Mouse (Mus musculus) heart, embryonic 16.5 days (tissue): ENCODE measurements at regions not wholly inside any gene's neighbourhood (a gene's known extent, or its start where the extent isn't known, plus 50 kb on each side); places are given as distances from the start of the nearest gene placed in this dataset.

Source experiments
- ATAC-seq: fragments of 200-750 bp; cut with Nextera tagmentation; replicated peaks from 2 replicates; pipeline ENCODE4 v1.8.0; 2017; ENCODE audit warnings: moderate number of reproducible peaks; ENCODE audit not compliant: insufficient read depth, low FRiP score; ENCODE audit errors: extremely low read depth
- H3K27ac ChIP-seq: fragments of 300-500 bp; sonication (generic); 2 replicates; pipeline ENCODE4 v1.5.1; 2014; ENCODE audit warnings: mild to moderate bottlenecking, low read length, control low read depth, moderate library complexity
- H3K27me3 ChIP-seq: fragments of 300-500 bp; sonication (generic); 2 replicates; pipeline ENCODE4 v1.6.1; 2014; ENCODE audit warnings: low read length, mixed read lengths; ENCODE audit not compliant: control insufficient read depth, insufficient read depth
- H3K36me3 ChIP-seq: fragments of 300-500 bp; sonication (generic); 2 replicates; pipeline ENCODE4 v1.6.1; 2014; ENCODE audit not compliant: control insufficient read depth, insufficient read depth
- H3K4me1 ChIP-seq: fragments of 300-500 bp; sonication (generic); 2 replicates; pipeline ENCODE4 v1.6.1; 2014; ENCODE audit warnings: low read length, mixed read lengths; ENCODE audit not compliant: control insufficient read depth, insufficient read depth
- H3K4me2 ChIP-seq: fragments of 300-500 bp; sonication (generic); 2 replicates; pipeline ENCODE4 v1.6.1; 2014; ENCODE audit warnings: low read depth, mild to moderate bottlenecking, control low read depth, low read length
- H3K4me3 ChIP-seq: fragments of 300-500 bp; sonication (generic); 2 replicates; pipeline ENCODE4 v1.5.1; 2014; ENCODE audit warnings: mild to moderate bottlenecking, control low read depth, low read length
- H3K9ac ChIP-seq: fragments of 300-500 bp; sonication (generic); 2 replicates; pipeline ENCODE4 v1.6.1; 2014; ENCODE audit warnings: low read length, control low read depth
- H3K9me3 ChIP-seq: fragments of 300-500 bp; sonication (generic); replicated peaks from 2 replicates; pipeline ENCODE4 v1.6.1; 2016; ENCODE audit warnings: low read length; ENCODE audit not compliant: control insufficient read depth
- WGBS: fragments of 180-500 bp; shearing (Covaris S2); extraction: QIAGEN DNeasy Blood & Tissue Kit; methylation state at CpG from one replicate; pipeline ENCODE4 v1.1.7; 2014; 5-methylcytosine and 5-hydroxymethylcytosine counted together

DNA sequence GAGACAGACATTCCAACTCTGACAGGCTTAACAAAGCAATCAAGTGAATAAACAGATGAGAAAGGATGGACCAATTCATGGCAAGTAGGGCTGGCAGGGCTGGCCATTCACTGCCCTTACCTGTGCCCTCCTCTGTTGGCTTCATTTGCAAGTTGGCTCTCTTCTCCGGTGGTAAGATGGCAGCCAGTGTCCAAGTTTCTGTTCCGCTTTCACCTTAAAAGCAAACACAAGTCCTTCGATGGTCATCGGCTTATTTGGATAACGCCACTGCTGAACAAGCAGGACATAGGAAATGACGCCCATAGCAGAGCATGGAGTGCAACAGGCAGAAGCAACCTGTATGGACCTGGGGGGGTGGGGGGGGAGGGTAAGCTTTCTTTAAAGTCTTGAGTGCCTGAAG, 231.2 kb upstream of the Arid1b start:
- H3K27ac ChIP-seq: no peak overlapping the region
- H3K4me2 ChIP-seq: no peak overlapping the region
- H3K27me3 ChIP-seq: no peaks in the 10 kb centered on the region
- 88% methylated on average over 6 of the region's 6 CpGs for WGBS
- H3K36me3 ChIP-seq: no peaks in the 10 kb centered on the region
- ATAC-seq: no peak
- no peak overlapping the region for H3K4me3 ChIP-seq
- no peaks in the 10 kb centered on the region for H3K9me3 ChIP-seq
- no peaks in the 10 kb centered on the region for H3K4me1 ChIP-seq
- no peak overlapping the region for H3K9ac ChIP-seq

DNA sequence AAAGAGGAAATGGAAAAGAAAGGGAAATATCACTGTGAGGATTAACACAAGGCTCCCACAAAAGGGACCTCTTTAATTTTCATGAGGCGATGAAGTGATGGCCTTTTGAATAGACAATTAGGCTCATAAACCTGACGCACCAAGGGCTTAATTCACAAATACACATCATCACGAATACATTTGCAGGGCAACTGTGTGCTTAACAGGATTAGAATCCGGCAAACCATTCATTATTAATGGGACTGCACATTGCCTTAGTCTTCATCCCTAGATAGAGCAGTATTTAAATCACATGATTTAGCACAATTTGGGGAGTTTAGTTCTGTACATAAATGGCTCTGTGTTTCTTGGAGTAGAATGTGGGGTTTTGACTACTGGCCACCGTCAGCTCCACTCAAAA, 228.4 kb upstream of the Arid1b start:
- 84% methylated on average over 5 of the region's 5 CpGs for WGBS
- Histone ChIP-seq H3K9ac (no peak overlapping the region), H3K9me3 (no peaks in the 10 kb centered on the region)

DNA sequence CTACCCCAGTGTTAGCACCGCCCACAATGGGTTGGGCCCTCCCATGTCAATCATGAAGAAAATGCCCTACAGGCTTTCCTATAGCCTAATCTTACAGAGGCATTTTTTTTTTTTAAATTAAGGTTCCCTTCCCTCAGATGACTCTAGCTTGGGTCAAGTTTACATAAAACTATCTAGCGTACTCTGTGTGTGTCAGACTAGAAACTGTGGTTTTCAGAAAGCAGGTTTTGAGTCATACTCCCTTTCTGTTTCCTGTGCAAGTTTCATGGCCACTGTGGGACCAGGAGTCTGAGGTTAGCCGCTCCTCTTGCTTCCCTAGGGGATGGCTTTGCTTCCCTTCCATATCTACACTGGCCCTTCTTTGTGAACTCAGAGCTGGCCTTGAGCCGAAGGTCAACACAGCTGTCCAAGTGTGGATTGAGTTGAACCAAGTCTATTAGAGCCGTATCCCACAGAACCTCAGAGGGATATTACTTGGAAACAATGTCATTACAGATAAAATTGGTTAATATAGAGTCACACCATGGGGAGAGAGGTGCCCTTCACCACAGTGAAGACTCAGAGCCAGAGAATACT, 226.1 kb upstream of the Arid1b start:
- no peaks in the 10 kb centered on the region for H3K4me1 ChIP-seq
- H3K9ac ChIP-seq: no peak overlapping the region
- no peak overlapping the region for H3K4me2 ChIP-seq
- no peaks in the 10 kb centered on the region for H3K27me3 ChIP-seq
- H3K4me3 ChIP-seq: no peak overlapping the region
- no peak for ATAC-seq
- H3K9me3 ChIP-seq: no peaks in the 10 kb centered on the region
- WGBS: 85% methylated on average over 5 of the region's 5 CpGs
- H3K36me3 ChIP-seq: no peaks in the 10 kb centered on the region
- H3K27ac ChIP-seq: no peak overlapping the region

More for the DNA sequence above, 228.4 kb upstream of the Arid1b start:
- H3K4me1 ChIP-seq: no peaks in the 10 kb centered on the region
- no peaks in the 10 kb centered on the region for H3K27me3 ChIP-seq
- no peak overlapping the region for H3K4me3 ChIP-seq
- H3K4me2 ChIP-seq: no peak overlapping the region
- no peaks in the 10 kb centered on the region for H3K36me3 ChIP-seq
- ATAC-seq: no peak
- H3K27ac ChIP-seq: no peak overlapping the region

DNA sequence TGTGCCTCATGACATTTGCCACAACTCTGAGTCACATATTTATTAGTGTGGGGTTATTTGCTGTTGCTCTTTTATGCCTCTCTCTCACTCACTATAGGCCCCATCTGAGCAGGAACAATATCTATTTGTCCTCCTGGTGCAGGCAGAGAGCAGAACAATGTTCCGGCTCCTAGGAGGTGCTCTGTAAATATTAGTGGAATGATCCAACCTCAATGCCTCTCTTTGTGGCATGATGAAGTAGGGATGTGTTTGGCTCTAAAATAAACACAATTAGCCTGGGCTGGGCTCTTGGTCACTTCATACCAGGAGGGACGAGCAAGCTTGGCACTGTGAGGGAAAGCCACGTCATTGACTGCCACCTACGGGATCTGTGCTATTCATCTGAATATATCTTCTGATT, 224.8 kb upstream of the Arid1b start:
- WGBS: 84% methylated on average over 4 of the region's 4 CpGs
- no peak for ATAC-seq
- H3K4me2 ChIP-seq: no peak overlapping the region
- no peak overlapping the region for H3K27ac ChIP-seq
- no peak overlapping the region for H3K4me3 ChIP-seq
- H3K27me3 ChIP-seq: no peaks in the 10 kb centered on the region
- H3K9ac ChIP-seq: no peak overlapping the region
- no peaks in the 10 kb centered on the region for H3K4me1 ChIP-seq
- no peaks in the 10 kb centered on the region for H3K36me3 ChIP-seq
- no peaks in the 10 kb centered on the region for H3K9me3 ChIP-seq

DNA sequence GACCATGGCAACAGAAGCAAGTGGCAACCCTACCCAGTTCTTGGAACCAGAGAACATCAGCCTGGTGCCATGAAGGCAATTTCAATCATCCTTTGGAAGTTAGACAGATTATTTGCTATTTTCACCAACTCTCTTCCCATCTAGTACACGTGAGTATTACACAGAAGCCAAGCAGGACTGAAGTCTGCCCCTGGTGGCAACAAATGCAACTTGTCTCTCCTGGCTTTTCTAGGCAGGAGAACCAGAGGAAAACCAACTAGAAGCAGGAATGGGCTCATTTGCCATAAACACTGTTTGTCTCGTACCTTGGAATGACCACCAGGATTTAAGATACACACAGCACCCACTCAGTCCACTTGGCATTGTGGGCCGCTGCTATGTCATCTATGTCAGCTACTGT, 224.1 kb upstream of the Arid1b start:
- H3K4me3 ChIP-seq: no peak overlapping the region
- H3K4me1 ChIP-seq: no peaks in the 10 kb centered on the region
- ATAC-seq: no peak
- no peak overlapping the region for H3K27ac ChIP-seq
- H3K27me3 ChIP-seq: no peaks in the 10 kb centered on the region
- no peaks in the 10 kb centered on the region for H3K9me3 ChIP-seq
- H3K36me3 ChIP-seq: no peaks in the 10 kb centered on the region
- no peak overlapping the region for H3K4me2 ChIP-seq
- 79% methylated on average over 3 of the region's 3 CpGs for WGBS
- H3K9ac ChIP-seq: no peak overlapping the region

DNA sequence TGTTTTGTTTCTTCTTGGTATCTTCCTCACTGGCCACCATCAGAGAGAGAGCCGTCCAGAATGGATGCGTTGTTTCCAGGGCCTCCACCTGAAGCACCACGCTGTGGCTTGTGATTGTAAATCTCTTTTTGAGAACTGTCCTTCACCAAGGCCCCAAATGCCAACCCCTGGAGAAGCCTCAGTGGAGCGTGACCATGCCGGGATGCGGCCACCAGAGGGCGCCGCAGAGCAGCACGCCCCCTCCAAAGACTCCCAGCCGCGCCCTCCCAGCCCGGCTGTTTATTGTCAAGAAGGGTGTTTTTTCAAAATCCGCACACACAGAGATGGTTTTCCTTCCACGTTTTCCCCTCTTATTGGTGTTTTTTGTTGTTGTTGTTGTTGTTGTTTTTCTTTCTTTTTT, 216.0 kb upstream of the Arid1b start:
- H3K4me1 ChIP-seq: peaks cover 3% of the 10 kb centered on the region; the same call in 1 of the 2 replicates
- H3K9me3 ChIP-seq: no peaks in the 10 kb centered on the region
- H3K27me3 ChIP-seq: no peaks in the 10 kb centered on the region
- H3K4me2 ChIP-seq: 0 out of 2 replicates have a peak overlapping the region, but pooled peaks have one; percentile 28
- no peak overlapping the region for H3K9ac ChIP-seq
- no peak overlapping the region for H3K4me3 ChIP-seq
- 2% methylated on average over 14 of the region's 14 CpGs for WGBS
- ATAC-seq: peak; percentile 73
- no peaks in the 10 kb centered on the region for H3K36me3 ChIP-seq
- H3K27ac ChIP-seq: no peak overlapping the region

DNA sequence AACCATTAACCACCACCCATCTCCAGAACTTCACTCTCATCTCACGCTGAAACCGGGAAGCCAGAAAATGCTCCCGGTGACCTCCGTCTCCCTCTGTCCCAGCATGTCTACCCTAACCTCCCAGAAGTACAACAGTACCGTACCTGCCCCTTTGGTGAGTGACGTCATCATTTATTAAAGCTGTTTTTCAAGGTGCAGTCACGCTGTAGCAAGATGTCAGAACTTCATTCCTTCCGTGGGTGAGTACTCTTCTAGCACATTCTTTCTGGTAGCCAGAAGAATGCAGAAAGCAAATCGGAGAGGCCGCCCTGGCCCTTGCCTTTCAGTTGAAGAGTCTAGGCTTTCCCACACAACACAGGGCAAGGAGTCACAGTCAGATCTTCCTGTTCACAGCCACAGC, 215.1 kb upstream of the Arid1b start:
- no peak for ATAC-seq
- no peaks in the 10 kb centered on the region for H3K9me3 ChIP-seq
- no peaks in the 10 kb centered on the region for H3K27me3 ChIP-seq
- no peaks in the 10 kb centered on the region for H3K36me3 ChIP-seq
- H3K4me3 ChIP-seq: no peak overlapping the region
- H3K9ac ChIP-seq: no peak overlapping the region
- peaks cover 5% of the 10 kb centered on the region; the same call in 1 of the 2 replicates for H3K4me1 ChIP-seq
- H3K27ac ChIP-seq: no peak overlapping the region
- WGBS: 80% methylated on average over 10 of the region's 10 CpGs
- no peak overlapping the region for H3K4me2 ChIP-seq

DNA sequence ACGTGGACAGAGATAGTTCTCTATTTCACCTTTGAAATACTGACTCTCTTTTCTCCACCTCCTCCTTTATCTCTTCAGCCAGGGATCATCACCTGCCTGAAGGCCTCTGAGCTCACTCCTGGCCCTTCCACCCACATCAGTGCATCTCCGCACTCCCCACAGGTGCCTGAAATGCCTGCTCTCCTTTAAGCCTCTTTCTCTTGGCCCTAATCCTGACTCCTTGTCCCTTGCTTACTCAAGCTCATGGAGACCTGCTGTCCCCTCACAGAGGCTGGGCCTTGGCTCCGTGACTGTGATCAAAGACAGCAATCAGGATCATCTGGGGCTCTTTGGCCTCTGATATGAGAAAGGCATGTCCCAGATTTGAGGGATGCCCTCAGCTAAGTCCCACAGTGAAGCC, 212.5 kb upstream of the Arid1b start:
- Histone ChIP-seq H3K27me3 (no peaks in the 10 kb centered on the region), H3K27ac (no peak overlapping the region), H3K4me2 (no peak overlapping the region), H3K9ac (no peak overlapping the region), H3K4me1 (peaks cover 14% of the 10 kb centered on the region), H3K4me3 (no peak overlapping the region), H3K36me3 (no peaks in the 10 kb centered on the region), H3K9me3 (no peaks in the 10 kb centered on the region)
- 84% methylated on average over 3 of the region's 3 CpGs for WGBS
- no peak for ATAC-seq

DNA sequence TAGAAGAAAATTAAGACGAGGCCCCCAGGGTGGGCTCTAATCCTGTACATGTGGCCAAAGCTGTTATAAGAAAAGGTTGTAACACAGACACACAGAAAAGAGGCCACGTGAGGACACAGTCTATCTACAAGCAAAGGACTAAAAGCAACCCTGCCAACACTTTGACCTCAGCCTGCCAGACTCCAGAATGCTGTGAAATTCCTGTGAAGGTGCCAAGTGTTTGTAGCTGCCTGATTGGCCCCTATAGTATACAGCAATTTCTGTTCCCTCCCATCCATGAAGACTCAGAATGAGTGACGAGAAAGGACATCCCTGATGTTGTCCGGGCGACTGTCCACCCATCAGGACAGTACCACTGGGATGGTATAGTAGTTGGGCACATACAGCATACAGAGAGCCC, 209.8 kb upstream of the Arid1b start:
- Histone ChIP-seq H3K27me3 (no peaks in the 10 kb centered on the region), H3K4me3 (no peak overlapping the region), H3K36me3 (no peaks in the 10 kb centered on the region), H3K9ac (no peak overlapping the region), H3K9me3 (no peaks in the 10 kb centered on the region), H3K4me2 (no peak overlapping the region), H3K4me1 (peaks cover 11% of the 10 kb centered on the region), H3K27ac (no peak overlapping the region)
- ATAC-seq: no peak; the same call in 1 of the 2 replicates
- WGBS: 63% methylated on average over 5 of the region's 5 CpGs
